Mouse (Mus musculus) neural tube, embryonic 13.5 days (tissue): ENCODE measurements around the gene Hepacam. TPM values are rescaled to one million over a fixed set of nuclear protein-coding genes. Genes with fewer than 3 reads are reported as not detected.

Experiments used
- ATAC-seq: fragments of 200-750 bp; cut with Nextera tagmentation; 2 replicates; pipeline ENCODE4 v1.8.0; 2017; ENCODE audit warnings: low read depth, mild to moderate bottlenecking, moderate TSS enrichment, moderate library complexity
- H3K27ac ChIP-seq: fragments of 300-500 bp; sonication (generic); replicated peaks from 2 replicates; pipeline ENCODE4 v1.5.1; 2015; ENCODE audit warnings: moderate library complexity, mild to moderate bottlenecking, inconsistent platforms
- H3K27me3 ChIP-seq: fragments of 300-500 bp; sonication (generic); 2 replicates; pipeline ENCODE4 v1.6.1; 2015; ENCODE audit warnings: mild to moderate bottlenecking, inconsistent platforms
- H3K36me3 ChIP-seq: fragments of 300-500 bp; sonication (generic); 2 replicates; pipeline ENCODE4 v1.6.1; 2015; ENCODE audit warnings: mild to moderate bottlenecking, inconsistent platforms
- H3K4me1 ChIP-seq: fragments of 300-500 bp; sonication (generic); replicated peaks from 2 replicates; pipeline ENCODE4 v1.6.1; 2015; ENCODE audit warnings: inconsistent platforms
- H3K4me2 ChIP-seq: fragments of 300-500 bp; sonication (generic); 2 replicates; pipeline ENCODE4 v1.6.1; 2015; ENCODE audit warnings: inconsistent platforms, mild to moderate bottlenecking, moderate library complexity
- H3K4me3 ChIP-seq: fragments of 300-500 bp; sonication (generic); 2 replicates; pipeline ENCODE4 v1.5.1; 2015; ENCODE audit warnings: mild to moderate bottlenecking, inconsistent platforms
- H3K9ac ChIP-seq: fragments of 300-500 bp; sonication (generic); 2 replicates; pipeline ENCODE4 v1.6.1; 2015; ENCODE audit warnings: moderate library complexity, mild to moderate bottlenecking, inconsistent platforms
- H3K9me3 ChIP-seq: fragments of 300-500 bp; sonication (generic); 2 replicates; pipeline ENCODE4 v1.6.1; 2016; ENCODE audit warnings: inconsistent platforms
- WGBS: fragments of 180-500 bp; shearing (Covaris S2); methylation state at CpG from one replicate; pipeline ENCODE4 v1.1.7; 2015; 5-methylcytosine and 5-hydroxymethylcytosine counted together
- polyA plus RNA-seq: library from polyadenylated mRNA; unstranded; fragments of >200 nt; fragmentation: Nextera tagmentation; extraction: Ambion mirVana; gene quantifications from 2 replicates; pipeline ENCODE4 v1.2.1, GENCODE M21; 2015

The Hepacam gene
- polyA plus RNA-seq, 1 experiment from 2014 or later, result 6.9 TPM

DNA sequence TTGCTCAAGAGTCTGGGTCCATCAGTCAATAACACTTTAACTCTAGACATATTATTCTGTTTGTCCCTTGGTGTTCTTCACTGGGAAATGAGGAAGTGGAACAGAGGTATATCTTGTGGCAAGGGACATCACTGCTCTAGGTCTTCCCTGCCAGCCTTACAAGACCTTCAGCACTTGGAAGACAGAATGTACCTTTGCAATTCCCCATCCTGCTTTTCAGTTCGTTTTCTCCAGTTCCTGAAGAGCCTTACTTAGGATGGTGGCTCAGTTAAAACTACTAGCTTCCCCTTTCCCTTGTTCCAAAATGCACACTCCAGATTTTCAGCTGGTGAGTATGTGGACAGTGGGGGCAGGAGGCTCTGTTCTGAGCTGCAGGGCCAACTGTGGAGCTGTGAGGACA lies 4.3 kb upstream of the Hepacam start:
- H3K9ac ChIP-seq, result no peak overlapping the region
- peaks cover 17% of the 10 kb centered on the region for H3K4me1 ChIP-seq
- H3K27ac ChIP-seq, result no peak overlapping the region
- 72% methylated on average over 1 of the region's 1 CpGs for WGBS
- no peaks in the 10 kb centered on the region for H3K27me3 ChIP-seq
- no peak overlapping the region for H3K4me2 ChIP-seq
- no peak for ATAC-seq
- no peaks in the 10 kb centered on the region for H3K36me3 ChIP-seq
- H3K9me3 ChIP-seq, result no peaks in the 10 kb centered on the region
- no peak overlapping the region for H3K4me3 ChIP-seq

DNA sequence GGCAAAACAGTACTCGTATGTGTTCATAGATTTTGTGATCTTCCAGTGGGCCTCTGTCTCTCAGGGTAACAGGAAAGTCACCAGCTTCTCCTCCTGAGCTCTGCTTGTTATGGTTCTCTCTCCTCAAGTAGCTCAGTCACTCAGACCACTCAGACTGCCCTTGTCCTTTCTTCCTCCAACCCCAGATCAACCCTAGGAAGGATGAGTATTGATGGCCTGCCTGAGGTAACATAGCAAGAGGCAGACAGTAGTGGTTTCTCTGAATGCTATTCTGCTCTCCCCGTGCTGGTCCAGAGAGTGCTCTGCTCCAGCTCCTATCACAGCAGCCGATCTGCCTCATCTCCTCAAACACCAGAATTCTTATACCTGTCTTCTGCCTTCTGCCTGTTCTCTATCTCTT lies 3.6 kb upstream of the Hepacam start:
- Histone ChIP-seq H3K27ac (no peak overlapping the region), H3K4me3 (no peak overlapping the region), H3K27me3 (no peaks in the 10 kb centered on the region), H3K9ac (no peak overlapping the region), H3K9me3 (no peaks in the 10 kb centered on the region), H3K4me2 (no peak overlapping the region), H3K36me3 (no peaks in the 10 kb centered on the region), H3K4me1 (peaks cover 17% of the 10 kb centered on the region)
- ATAC-seq, result no peak
- WGBS, result 82% methylated on average over 3 of the region's 3 CpGs

DNA sequence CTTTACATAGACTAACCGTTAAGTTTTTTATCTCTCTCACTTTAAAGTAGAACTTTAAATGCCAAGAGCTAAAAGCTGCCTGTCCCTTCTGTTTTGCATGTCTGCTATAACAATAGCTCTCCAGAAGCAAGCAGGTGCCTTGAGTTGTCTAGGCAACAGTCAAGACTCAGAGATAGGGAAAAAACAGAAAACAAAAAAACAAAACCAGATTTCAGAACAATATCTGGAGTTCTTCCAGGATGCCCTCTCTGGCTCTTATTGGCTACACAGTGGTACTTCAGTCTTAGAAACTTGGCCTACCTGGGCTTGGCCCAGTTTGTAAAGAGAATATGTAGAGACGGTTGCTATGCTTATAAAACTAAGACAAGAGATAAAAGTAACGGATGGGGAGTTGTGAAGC lies 2.8 kb upstream of the Hepacam start:
- no peak overlapping the region for H3K27ac ChIP-seq
- no peak overlapping the region for H3K9ac ChIP-seq
- H3K4me2 ChIP-seq, result no peak overlapping the region
- peaks cover 15% of the 10 kb centered on the region for H3K4me1 ChIP-seq
- H3K4me3 ChIP-seq, result no peak overlapping the region
- no peaks in the 10 kb centered on the region for H3K9me3 ChIP-seq
- ATAC-seq, result no peak
- no peaks in the 10 kb centered on the region for H3K27me3 ChIP-seq
- no peaks in the 10 kb centered on the region for H3K36me3 ChIP-seq
- WGBS, result 62% methylated on average over 3 of the region's 3 CpGs

DNA sequence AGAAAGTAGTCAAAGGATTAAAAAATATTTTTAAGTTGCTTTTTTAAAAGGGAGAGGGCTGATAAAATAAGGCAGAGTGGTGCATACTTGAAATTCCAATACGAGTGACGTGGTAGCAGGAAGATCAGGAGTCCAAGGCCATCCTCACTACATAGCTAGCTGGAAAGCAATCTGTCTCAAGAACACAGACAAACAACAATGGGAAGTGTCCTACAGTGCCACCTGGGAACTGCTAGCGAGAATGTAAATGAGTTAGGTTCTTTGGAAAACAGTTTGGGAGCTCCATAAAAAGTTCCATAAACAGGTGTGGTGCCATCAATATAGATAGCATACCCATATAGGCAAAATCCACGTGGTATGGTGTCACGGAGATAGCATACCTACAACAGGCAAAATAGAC lies 1.4 kb upstream of the Hepacam start:
- ATAC-seq, result no peak
- Histone ChIP-seq H3K36me3 (no peaks in the 10 kb centered on the region), H3K4me2 (no peak overlapping the region), H3K4me3 (no peak overlapping the region), H3K27me3 (no peaks in the 10 kb centered on the region), H3K9ac (no peak overlapping the region), H3K9me3 (no peaks in the 10 kb centered on the region), H3K4me1 (peaks cover 2% of the 10 kb centered on the region; the same call in 1 of the 2 replicates), H3K27ac (no peak overlapping the region)
- 66% methylated on average over 5 of the region's 5 CpGs for WGBS

DNA sequence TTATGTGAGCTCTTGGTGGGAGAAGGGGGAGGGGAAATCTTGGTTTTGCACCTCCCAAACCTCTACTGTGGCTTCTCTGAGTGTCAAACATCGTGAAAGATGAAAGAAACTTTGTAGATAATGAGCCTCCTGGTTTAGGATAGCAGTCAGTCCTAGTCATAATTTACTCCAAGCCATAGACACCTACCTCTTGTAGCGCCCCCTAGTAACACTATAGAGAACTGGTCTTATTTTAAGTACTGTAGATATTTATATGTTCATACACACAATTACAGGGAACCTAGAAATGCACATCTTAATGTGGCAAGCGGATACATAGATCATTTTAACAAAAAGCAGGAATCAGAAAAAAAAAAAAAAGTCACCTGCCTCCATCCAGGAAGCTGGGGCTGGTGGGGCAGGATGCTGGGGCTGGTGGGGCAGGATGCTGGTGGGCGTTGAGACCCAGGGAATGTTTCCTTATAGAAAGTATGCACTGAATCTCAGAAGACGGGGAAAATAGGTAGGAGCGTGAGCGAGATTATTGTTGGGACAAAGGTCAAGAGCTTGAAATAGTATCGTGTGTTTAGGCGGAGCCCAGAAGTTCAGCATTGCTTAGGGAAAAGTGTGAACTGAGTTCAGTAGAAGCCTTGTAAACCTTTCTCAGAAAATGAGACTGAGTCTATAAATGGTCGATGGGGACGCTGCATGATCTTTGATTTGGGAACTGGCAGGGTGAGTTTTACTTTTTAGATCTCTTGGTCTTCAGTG lies 1.1 kb downstream of the Hepacam start:
- WGBS, result 84% methylated on average over 11 of the region's 11 CpGs
- ATAC-seq, result no peak
- H3K9ac ChIP-seq, result no peak overlapping the region
- H3K4me1 ChIP-seq, result no peaks in the 10 kb centered on the region
- H3K36me3 ChIP-seq, result no peaks in the 10 kb centered on the region
- H3K27ac ChIP-seq, result peak overlapping the region; percentile 76
- peak overlapping the region; percentile 14; the same call in 1 of the 2 replicates for H3K4me2 ChIP-seq
- H3K27me3 ChIP-seq, result no peaks in the 10 kb centered on the region
- no peak overlapping the region for H3K4me3 ChIP-seq
- H3K9me3 ChIP-seq, result no peaks in the 10 kb centered on the region

DNA sequence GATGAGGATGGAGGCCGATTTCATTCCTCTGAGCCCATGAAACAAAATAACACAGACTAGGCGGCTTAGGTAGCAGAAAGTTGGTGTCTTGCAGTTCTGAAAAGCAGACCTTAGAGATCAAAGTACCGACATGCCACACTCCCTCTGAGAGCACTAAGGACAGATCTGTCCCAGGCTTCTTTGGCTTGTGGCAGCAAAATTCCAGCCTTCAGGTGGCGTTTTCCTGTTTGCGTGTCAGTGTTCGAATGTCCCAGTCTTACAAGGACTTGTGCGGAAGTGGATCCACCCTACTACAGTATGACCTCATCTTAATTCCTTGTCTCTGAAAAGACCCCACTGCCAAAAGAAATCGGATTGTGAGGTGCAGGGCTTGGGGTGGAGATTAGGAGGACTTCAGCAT lies 1.7 kb downstream of the Hepacam start:
- Histone ChIP-seq H3K4me2 (peak overlapping the region; percentile 14; the same call in 1 of the 2 replicates), H3K4me3 (no peak overlapping the region), H3K27me3 (no peaks in the 10 kb centered on the region), H3K9me3 (no peaks in the 10 kb centered on the region), H3K27ac (no peak overlapping the region; the same call in 1 of the 2 replicates), H3K36me3 (no peaks in the 10 kb centered on the region), H3K9ac (no peak overlapping the region), H3K4me1 (no peaks in the 10 kb centered on the region)
- WGBS, result 84% methylated on average over 8 of the region's 8 CpGs
- no peak for ATAC-seq

DNA sequence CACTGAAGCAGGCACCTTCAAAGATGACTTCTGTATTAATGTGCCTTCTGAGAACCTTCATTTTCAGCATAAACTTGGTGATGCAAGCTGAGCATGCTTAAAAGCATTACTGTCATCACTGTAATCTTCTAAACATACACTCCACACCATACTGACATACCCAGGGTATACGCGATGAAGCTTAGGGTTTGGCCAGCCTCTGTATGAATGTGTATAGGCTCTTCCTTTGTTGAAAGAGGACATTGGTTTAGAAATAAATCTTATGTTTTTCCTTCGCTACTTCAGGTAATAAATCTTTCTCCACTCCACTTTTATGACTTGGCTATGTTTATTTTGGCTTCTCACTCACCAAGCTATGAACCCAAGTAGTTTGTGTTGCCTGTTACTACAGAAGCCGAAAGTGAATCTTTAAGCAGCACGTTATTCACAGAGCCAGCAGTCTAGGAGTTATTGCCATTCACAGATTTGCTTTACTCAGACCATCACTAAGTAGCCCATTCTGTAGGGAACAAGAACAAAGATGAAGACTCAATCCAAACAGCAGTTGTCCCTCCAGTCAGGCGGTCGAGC lies 4.2 kb downstream of the Hepacam start:
- no peak for ATAC-seq
- Histone ChIP-seq H3K4me2 (no peak overlapping the region), H3K4me3 (no peak overlapping the region), H3K27me3 (no peaks in the 10 kb centered on the region), H3K9me3 (no peaks in the 10 kb centered on the region), H3K4me1 (no peaks in the 10 kb centered on the region), H3K9ac (no peak overlapping the region), H3K36me3 (no peaks in the 10 kb centered on the region), H3K27ac (no peak overlapping the region)
- WGBS, result 56% methylated on average over 7 of the region's 7 CpGs

DNA sequence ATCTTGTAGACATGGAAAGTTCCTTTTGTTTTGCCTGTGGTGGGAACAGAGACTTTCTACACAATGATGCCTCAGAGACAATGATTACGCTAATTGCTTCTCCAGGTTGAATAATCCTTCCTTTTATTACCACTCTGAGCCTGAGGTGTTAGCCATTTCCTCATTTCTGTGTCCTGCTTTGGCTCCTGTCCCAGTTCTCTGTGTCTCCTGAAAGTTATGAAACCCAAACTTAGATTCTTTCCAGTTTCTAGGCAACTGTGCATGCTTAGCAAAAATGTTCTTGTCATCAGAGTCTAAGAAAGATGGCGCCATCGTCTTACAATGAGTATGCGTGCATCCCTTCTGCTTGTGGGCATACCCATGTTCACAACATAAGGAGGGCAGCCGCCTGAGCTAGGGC lies 8.6 kb downstream of the Hepacam start:
- Histone ChIP-seq H3K36me3 (no peaks in the 10 kb centered on the region), H3K27ac (no peak overlapping the region), H3K27me3 (0 out of 2 replicates have a peak, but pooled peaks cover 2% of the 10 kb centered on the region), H3K4me3 (no peak overlapping the region), H3K9ac (no peak overlapping the region), H3K9me3 (no peaks in the 10 kb centered on the region), H3K4me2 (no peak overlapping the region), H3K4me1 (no peaks in the 10 kb centered on the region)
- ATAC-seq, result no peak
- 85% methylated on average over 5 of the region's 5 CpGs for WGBS

DNA sequence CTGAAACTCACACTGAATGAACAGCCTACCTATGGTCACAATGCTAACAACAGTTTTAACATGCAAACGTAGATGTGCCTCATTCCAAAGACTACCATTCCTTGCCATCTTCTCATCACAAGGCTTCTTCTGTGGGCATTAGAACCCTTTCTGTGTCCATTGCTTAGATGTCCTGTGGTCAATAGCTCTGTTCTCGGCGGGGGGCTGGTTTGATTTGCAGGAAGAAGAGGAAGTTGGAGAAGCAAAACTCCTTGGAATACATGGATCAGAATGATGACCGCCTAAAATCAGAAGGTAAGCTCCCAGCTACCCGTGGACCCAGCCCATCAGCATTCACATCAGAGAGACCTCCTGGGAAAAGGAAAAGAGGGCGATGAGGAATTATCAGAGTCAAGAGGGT lies 16.0 kb downstream of the Hepacam start:
- ATAC-seq, result no peak
- no peaks in the 10 kb centered on the region for H3K9me3 ChIP-seq
- H3K27me3 ChIP-seq, result peaks cover 22% of the 10 kb centered on the region
- 93% methylated on average over 6 of the region's 6 CpGs for WGBS
- H3K27ac ChIP-seq, result no peak overlapping the region
- no peak overlapping the region for H3K4me2 ChIP-seq
- H3K36me3 ChIP-seq, result no peaks in the 10 kb centered on the region
- no peak overlapping the region for H3K9ac ChIP-seq
- H3K4me3 ChIP-seq, result no peak overlapping the region
- H3K4me1 ChIP-seq, result peaks cover 10% of the 10 kb centered on the region; the same call in 1 of the 2 replicates

DNA sequence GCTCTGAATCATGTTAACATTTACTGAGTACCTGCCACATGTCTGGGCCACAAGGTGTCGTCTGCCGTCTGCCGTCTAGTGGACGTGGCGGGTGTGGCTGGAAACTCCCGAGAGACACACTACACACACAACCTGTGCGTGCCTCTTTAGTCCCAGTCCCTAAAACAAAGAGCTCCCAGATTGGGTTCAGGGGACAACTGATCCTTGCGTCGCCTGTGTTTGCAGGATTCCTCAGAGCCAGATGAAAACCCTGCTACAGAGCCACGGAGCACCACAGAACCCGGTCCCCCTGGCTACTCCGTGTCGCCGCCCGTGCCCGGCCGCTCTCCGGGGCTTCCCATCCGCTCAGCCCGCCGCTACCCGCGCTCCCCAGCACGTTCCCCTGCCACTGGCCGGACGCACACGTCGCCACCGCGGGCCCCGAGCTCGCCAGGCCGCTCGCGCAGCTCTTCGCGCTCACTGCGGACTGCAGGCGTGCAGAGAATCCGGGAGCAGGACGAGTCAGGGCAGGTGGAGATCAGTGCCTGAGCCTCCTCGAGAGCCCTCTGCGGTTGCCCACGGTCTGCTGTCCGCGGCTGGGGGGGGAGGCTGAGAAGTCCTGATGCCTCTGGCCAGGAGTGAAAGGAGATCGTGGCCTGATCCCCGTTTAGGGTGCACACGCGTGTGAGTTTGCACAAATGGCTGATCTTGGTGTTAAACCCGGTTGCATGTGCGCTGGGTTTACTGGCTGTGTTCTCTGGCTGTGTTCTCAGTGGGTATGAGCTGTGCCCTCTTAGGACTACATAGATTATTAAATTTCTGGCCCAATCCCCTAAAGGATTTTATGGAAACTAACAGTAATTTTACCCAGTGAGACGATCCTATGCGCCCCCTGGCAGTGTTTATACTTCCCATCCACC lies 17.4 kb downstream of the Hepacam start:
- Histone ChIP-seq H3K9ac (peak overlapping the region; percentile 80), H3K27ac (no peak overlapping the region; the same call in 1 of the 2 replicates), H3K9me3 (no peaks in the 10 kb centered on the region), H3K27me3 (peaks cover 22% of the 10 kb centered on the region), H3K4me1 (peaks cover 10% of the 10 kb centered on the region; the same call in 1 of the 2 replicates), H3K4me2 (peak overlapping the region; percentile 80), H3K4me3 (peak overlapping the region; percentile 50), H3K36me3 (no peaks in the 10 kb centered on the region)
- ATAC-seq, result peak; percentile 90
- 7% methylated on average over 52 of the region's 54 CpGs for WGBS

DNA sequence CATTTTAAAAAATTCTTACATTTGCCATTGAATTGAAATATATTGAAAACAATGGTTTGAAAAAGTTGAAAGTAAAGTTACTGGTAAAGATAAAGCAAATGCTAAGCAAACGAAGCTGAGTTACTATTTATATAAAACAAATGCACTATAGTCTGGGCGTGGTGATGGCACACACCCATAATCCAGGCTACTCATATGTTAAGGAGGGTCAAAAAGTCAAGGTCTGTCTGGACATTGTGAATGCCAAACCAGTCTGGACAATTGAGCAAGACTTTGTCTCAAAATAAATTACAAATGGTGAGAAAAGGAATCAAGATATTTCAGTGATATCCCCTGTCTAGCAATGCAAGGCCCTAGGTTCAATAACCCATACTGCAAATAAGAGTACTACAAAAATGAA lies 23.7 kb downstream of the Hepacam start:
- 60% methylated on average over 2 of the region's 2 CpGs for WGBS
- Histone ChIP-seq H3K9me3 (no peaks in the 10 kb centered on the region), H3K4me2 (no peak overlapping the region), H3K36me3 (no peaks in the 10 kb centered on the region), H3K4me1 (no peaks in the 10 kb centered on the region), H3K4me3 (no peak overlapping the region), H3K27ac (no peak overlapping the region), H3K9ac (no peak overlapping the region), H3K27me3 (peaks cover 3% of the 10 kb centered on the region; the same call in 1 of the 2 replicates)
- no peak for ATAC-seq

DNA sequence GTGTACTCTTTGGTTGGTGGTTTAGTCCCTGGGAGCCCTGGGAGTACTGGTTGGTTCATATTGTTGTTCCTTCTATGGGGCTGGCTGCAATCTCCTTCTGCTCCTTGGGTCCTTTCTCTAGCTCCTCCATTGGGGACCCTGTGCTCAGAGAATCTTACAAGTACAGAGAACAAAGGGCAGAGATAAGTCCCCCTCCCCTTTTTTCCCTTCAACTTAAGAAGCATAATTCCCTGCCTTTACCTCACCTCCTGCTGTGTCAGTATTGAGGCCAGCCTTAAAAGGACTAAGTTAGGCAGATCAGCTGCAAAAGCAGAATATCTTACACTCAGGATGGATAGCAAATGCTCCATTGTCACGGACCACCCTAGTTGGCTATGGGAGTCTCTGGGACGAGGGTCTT lies 24.9 kb downstream of the Hepacam start:
- no peaks in the 10 kb centered on the region for H3K4me1 ChIP-seq
- H3K27me3 ChIP-seq, result no peaks in the 10 kb centered on the region
- no peaks in the 10 kb centered on the region for H3K9me3 ChIP-seq
- no peak overlapping the region for H3K4me2 ChIP-seq
- H3K36me3 ChIP-seq, result no peaks in the 10 kb centered on the region
- ATAC-seq, result no peak
- H3K27ac ChIP-seq, result no peak overlapping the region
- no peak overlapping the region for H3K9ac ChIP-seq
- 65% methylated on average over 2 of the region's 2 CpGs for WGBS
- H3K4me3 ChIP-seq, result no peak overlapping the region
